Mouse (Mus musculus): ENCODE data around the gene Pkig.
"Not testable (repeated sequence)": the region's sequence is repeated elsewhere in the genome, so short reads cannot be mapped to it uniquely, and the experiment has no call there.

The Pkig gene

GRCm38 (mm10) chr2:163657975-163658886, at the start of gene Pkig:
Gene Pkig, plus strand, starts transcription at chr2:163658386.
- peak; percentile 50 for DNase-seq (ENCODE audit: low spot score)

GRCm38 (mm10) chr2:163609281-163609975, 48.8 kb upstream of the Pkig start:
- no peak for DNase-seq (ENCODE audit: low spot score)

- no peak for DNase-seq (ENCODE audit: low spot score)
These were observed 47.0 kb upstream of the Pkig start for GRCm38 (mm10) chr2:163611176-163611575.

GRCm38 (mm10) chr2:163613206-163613605, 45.0 kb upstream of the Pkig start:
- no peak for DNase-seq (ENCODE audit: low spot score)

GRCm38 (mm10) chr2:163613990-163614389, 44.2 kb upstream of the Pkig start:
- DNase-seq (ENCODE audit: low spot score) = no peak

- DNase-seq (ENCODE audit: low spot score) = no peak
These were observed 42.8 kb upstream of the Pkig start for GRCm38 (mm10) chr2:163615401-163615800.

- DNase-seq (ENCODE audit: low spot score) = no peak
These were observed 42.1 kb upstream of the Pkig start for GRCm38 (mm10) chr2:163615906-163616651.

GRCm38 (mm10) chr2:163616652-163617227, 41.4 kb upstream of the Pkig start:
- no peak for DNase-seq (ENCODE audit: low spot score)

- no peak for DNase-seq (ENCODE audit: low spot score)
These were observed 40.8 kb upstream of the Pkig start for GRCm38 (mm10) chr2:163617232-163617863.

GRCm38 (mm10) chr2:163617874-163618273, 40.3 kb upstream of the Pkig start:
- no peak for DNase-seq (ENCODE audit: low spot score)

GRCm38 (mm10) chr2:163620451-163620850, 37.7 kb upstream of the Pkig start:
- DNase-seq (ENCODE audit: low spot score) = no peak

- DNase-seq (ENCODE audit: low spot score) = not testable (repeated sequence)
These were observed 36.8 kb upstream of the Pkig start for GRCm38 (mm10) chr2:163621401-163621800.

GRCm38 (mm10) chr2:163631223-163631622, 27.0 kb upstream of the Pkig start:
- no peak for DNase-seq (ENCODE audit: low spot score)

- DNase-seq (ENCODE audit: low spot score) = no peak
These were observed 26.5 kb upstream of the Pkig start for GRCm38 (mm10) chr2:163631715-163632114.

GRCm38 (mm10) chr2:163634211-163634610, 24.0 kb upstream of the Pkig start:
- no peak for DNase-seq (ENCODE audit: low spot score)

- no peak for DNase-seq (ENCODE audit: low spot score)
These were observed 22.1 kb upstream of the Pkig start for GRCm38 (mm10) chr2:163636057-163636456.

- no peak for DNase-seq (ENCODE audit: low spot score)
These were observed 20.4 kb upstream of the Pkig start for GRCm38 (mm10) chr2:163637655-163638266.

GRCm38 (mm10) chr2:163640493-163640892, 17.7 kb upstream of the Pkig start:
- DNase-seq (ENCODE audit: low spot score) = no peak

GRCm38 (mm10) chr2:163641681-163642080, 16.5 kb upstream of the Pkig start:
- DNase-seq (ENCODE audit: low spot score) = no peak

- DNase-seq (ENCODE audit: low spot score) = no peak
These were observed 15.3 kb upstream of the Pkig start for GRCm38 (mm10) chr2:163642685-163643575.
